Mouse (Mus musculus): ENCODE data around the gene Alkal2.

Alkal2 gene

DNA sequence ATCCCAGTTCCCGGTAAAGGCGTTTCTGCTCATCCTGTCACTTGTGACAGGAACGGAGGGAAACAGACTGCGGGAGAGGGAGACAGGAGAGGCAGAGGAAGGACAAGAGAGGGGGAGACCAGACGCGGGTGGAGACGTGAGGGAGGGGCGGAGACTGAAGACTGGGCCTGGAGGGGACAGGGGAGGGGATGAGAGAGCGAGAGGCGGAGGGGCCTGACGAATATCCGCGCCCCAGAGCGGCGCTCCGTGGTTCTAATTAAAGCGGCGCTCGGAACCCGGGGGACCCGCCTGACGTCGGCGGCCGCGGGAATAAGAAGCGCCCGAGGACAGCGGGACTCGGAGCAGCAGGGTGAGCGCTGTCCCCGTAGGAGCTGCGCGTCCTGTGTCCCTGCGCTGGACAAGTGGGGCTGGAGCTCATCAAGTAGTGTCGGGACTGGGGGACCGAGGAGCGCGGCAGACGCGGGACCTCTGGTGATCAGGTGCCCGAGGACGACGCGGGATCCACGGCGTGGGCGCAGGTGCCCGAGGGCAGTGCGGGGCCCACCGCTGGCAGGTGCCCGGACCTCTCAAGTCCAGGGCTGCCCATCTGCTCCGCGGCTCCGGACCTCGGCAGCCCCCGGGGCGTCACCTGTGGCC is at the start of gene Alkal2:
TSS of gene Alkal2 (plus strand) at position 337 of the 636 bp plus-strand sequence.
- DNase-seq, result no peak

- DNase-seq, result peak; percentile 68
Measured at GRCm38 (mm10) chr12:30848521-30848920, 35.6 kb upstream of the Alkal2 start.

GRCm38 (mm10) chr12:30850902-30851301 is 33.2 kb upstream of the Alkal2 start:
- peak; percentile 57 for DNase-seq

DNA sequence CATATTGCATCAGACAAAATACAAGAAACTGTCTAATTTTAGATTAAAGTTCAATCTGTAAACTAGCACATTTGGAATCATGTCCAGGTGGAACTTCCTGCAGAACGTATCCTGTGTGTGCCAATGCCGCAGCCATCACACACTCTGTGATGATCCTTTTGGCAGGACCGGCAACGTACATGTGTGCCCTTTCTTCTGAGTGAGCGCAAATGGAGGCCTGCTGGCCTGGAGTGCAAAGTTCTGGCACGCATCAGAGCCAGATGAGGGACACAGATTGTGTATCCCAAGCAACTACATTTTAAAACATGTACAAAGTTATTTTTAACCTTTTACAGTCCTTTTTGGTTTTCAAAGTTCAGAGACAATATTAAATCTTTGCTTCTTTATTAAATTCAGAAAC is 32.3 kb upstream of the Alkal2 start:
- DNase-seq, result no peak

DNA sequence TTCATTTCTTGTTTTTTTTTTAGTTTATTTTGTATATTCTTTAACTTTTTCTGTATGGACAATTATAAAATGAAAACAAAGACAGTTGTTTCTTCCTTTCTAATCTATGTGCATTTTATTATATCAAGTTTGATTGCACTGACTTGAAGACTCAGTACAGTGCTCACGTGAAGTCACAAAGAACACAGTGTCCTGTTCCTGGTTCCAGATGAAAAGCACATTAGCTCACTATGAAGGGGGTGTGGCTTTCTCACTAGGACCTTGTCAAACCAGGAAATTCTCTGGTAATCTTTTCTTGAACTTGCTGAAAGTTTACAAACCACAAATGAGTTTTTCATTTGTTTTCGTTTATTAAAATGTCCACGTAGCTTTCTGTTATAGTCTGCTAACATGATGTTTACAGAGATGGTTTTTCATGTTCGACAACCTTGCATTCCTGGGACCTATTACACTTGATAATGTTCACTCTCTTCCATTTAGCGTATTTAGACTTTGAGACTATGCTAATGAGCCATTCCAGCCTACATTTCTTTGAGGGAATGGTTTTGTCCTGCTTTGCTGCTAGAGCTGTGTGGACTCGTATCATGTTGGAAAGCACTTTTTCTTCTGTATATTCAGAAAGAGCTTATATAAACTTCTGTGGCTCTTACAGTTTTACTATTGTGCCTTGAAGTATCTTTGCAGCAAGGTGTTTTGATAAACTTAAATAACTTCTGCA is 28.5 kb upstream of the Alkal2 start:
- peak; percentile 77 for DNase-seq

GRCm38 (mm10) chr12:30856172-30856571 is 27.9 kb upstream of the Alkal2 start:
- DNase-seq, result no peak

DNA sequence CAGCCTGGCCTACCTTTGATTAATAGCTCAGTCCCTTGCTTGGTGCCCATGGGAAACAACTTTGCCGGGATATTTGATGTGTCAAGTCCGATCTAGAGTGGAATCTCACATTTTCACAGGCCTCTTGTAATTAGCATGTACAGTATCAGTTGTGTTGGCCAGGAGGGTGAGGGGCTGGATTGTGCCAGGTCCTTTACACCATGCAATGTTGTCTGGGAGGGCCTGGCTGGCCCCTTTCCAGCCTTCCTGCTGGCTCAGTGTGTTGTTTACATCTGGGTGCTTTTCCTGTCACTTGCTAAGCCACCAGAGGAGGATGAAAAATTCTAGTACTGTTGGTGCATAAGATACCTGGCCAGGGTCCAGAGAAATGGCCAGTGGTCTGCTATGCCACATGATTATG is 19.8 kb upstream of the Alkal2 start:
- DNase-seq, result no peak

- DNase-seq, result no peak
Measured at GRCm38 (mm10) chr12:30865781-30866180, 18.3 kb upstream of the Alkal2 start.

GRCm38 (mm10) chr12:30879447-30879846 is 4.7 kb upstream of the Alkal2 start:
- no peak for DNase-seq

DNA sequence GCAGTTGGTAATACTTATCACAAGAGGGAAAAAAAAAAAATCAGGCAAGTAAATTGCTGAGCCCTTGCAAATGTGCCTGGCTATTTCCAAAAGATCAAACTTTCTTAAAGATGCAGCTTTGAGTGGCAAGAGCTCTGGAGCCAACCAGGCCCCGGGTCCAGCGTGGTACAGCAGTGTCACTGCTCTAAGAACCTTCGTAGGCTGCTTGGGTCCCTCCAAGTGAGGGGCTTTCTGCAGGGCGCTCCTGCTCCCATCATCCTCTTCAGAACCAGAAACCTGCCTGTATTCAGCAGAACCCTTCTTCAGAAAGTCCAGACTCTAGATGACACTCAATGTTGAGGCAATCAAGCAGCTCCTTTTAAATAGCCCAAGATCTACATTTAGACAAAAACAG is 533 bp upstream of the Alkal2 start:
- DNase-seq, result no peak

- no peak for DNase-seq
Measured at GRCm38 (mm10) chr12:30884622-30885230, 604 bp downstream of the Alkal2 start.

GRCm38 (mm10) chr12:30885891-30886290 is 1.8 kb downstream of the Alkal2 start:
- DNase-seq, result no peak

GRCm38 (mm10) chr12:30888003-30888402 is 3.9 kb downstream of the Alkal2 start:
- no peak for DNase-seq

DNA sequence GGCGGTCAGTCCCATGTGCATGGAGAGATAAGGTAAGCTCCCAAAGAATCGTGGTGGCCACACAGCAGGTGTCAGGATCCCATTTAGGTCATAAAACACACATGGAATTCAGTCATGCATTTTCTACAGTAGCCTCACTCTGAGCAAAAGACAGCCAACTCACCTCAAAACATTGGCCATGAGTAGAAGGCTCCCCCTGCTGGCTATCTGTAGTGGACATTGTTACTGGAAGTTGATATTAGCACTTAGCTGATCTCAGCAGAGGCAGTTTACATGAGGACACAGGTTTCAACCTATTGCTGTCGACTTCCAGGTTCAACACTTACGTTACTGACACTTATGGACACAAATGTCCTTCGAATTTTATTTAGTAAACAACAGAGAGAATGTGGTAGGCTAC is 5.9 kb downstream of the Alkal2 start:
- DNase-seq, result peak; percentile 83

- no peak for DNase-seq
Measured at GRCm38 (mm10) chr12:30891438-30891837, 7.3 kb downstream of the Alkal2 start.

- DNase-seq, result no peak
Measured at GRCm38 (mm10) chr12:30897039-30897438, 12.9 kb downstream of the Alkal2 start.

- DNase-seq, result no peak
Measured at GRCm38 (mm10) chr12:30908658-30909057, 24.5 kb downstream of the Alkal2 start.

DNA sequence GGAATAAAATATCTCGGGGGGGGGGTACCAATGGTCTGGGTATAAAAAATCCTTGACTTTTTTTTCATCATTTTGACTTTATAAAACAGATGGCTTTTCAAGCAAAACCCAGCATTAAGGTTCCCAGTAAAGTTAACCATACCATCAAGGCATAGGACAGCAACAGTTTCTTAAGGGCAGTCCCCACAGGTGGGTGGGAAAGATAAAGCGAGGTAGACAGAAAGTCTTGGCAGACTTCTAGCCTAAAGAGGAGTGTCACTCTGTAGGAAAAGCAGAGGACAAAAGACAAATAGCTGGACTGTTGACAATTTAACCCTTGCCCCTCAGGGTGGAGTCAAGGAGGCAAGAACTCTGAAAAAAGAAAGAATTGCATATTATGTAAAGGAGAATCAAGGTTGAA is 25.8 kb downstream of the Alkal2 start:
- DNase-seq, result peak; percentile 23

DNA sequence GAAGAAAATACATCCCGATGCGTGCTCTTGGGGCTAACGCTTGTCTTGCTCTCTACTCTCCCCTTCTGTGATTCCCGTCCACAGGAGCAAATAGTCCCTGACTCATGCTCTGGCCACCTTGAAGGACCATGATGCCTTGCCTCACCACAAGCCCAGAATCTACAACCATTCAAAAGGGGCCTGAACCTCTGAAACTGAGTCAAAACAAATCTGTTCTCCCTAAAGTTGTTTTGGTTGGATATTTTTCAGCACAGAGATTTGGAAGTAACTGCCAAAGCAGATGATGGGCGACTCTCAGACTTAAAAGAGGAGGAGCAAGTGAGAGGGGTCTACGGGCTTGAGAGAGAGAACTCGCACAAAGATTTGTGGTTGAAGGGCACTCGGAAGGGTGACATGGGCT is 26.7 kb downstream of the Alkal2 start:
- no peak for DNase-seq

GRCm38 (mm10) chr12:30911261-30912047 is 27.3 kb downstream of the Alkal2 start, which contains the start of the genes Acp1 and Sh3yl1:
Gene Acp1, minus strand, starts transcription at chr12:30911589.
Gene Sh3yl1, plus strand, starts transcription at chr12:30911668.
- peak; percentile 96 for DNase-seq

- DNase-seq, result peak; percentile 84
Measured at GRCm38 (mm10) chr12:30912048-30912381, 27.9 kb downstream of the Alkal2 start.

GRCm38 (mm10) chr12:30912840-30913239 is 28.7 kb downstream of the Alkal2 start:
- peak; percentile 54 for DNase-seq

GRCm38 (mm10) chr12:30922401-30922800 is 38.3 kb downstream of the Alkal2 start:
- DNase-seq, result no peak
